In the genomic region with DNA sequence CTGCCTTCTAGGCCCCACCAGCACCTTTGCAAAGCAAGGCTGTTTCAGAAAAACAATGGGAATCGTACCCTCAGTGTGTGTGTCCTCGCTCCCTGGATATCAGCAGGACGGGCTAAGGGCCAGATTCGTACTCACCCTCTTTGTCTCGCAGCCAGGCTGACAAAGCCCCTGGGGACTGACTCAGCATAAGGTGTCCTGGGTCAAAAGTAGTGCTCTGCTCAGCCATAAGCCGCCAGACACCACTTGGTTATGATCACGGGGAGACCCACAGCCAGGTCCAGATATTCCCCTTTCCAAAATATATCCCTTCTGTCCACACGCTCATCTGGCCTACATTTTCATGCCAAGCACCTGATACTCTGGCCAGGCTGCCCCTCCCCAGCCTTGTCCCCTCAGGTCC, we compare ENCODE assay signal across 12 mouse cellular contexts. TPM values are rescaled to one million over a fixed set of nuclear protein-coding genes. Genes with fewer than 3 reads are reported as not detected.
A peak's percentile ranks its signal among the peaks of the same experiment; 100 is the strongest.
DNase-seq lines count a peak whose midpoint lies in the region; ATAC-seq and TF ChIP-seq lines count a peak whose summit lies in the region.
"Had no signal": no experiment of that assay in that cellular context is flagged by ENCODE, and none has a peak within 500 bp of the region (broad histone marks: within the 10 kb centered on the region; RNA-seq: fewer than 3 reads in every experiment).

No protein-coding gene starts in this region.

- H3K9ac ChIP-seq in heart, embryonic 11.5 days (ENCODE audit: low read depth, low read length), result no peak overlapping the region
- H3K9ac ChIP-seq: forebrain, embryonic 12.5 days; liver, embryonic 14.5 days had no signal

- 77% methylated on average over 8 of the region's 8 CpGs for WGBS in heart, embryonic 11.5 days (ENCODE audit: insufficient replicate concordance)
- 79% methylated on average over 8 of the region's 8 CpGs for WGBS in embryonic facial prominence, embryonic 10.5 days

- intact Hi-C loops in heart, postnatal 10 days (cut with DNase I), result no loop called here

- H3K36me3 ChIP-seq in heart, embryonic 11.5 days (ENCODE audit: control insufficient read depth, insufficient read depth, low read length), result no peaks in the 10 kb centered on the region
- no peaks in the 10 kb centered on the region for H3K36me3 ChIP-seq in C2C12 (ENCODE audit: control insufficient read depth, insufficient read depth)
- peaks cover 5% of the 10 kb centered on the region for H3K36me3 ChIP-seq in embryonic facial prominence, embryonic 10.5 days (replicated peaks)

- H3K9me3 ChIP-seq in heart, embryonic 11.5 days (replicated peaks; ENCODE audit: control insufficient read depth, low read length), result no peaks in the 10 kb centered on the region
- no peaks in the 10 kb centered on the region for H3K9me3 ChIP-seq in embryonic facial prominence, embryonic 10.5 days
- H3K9me3 ChIP-seq: forebrain, embryonic 12.5 days had no signal

- DNase-seq in heart, postnatal 10 days, result peak; percentile 33 to 40
- DNase-seq in NIH3T3 (ENCODE audit: low read depth), result peak; percentile 73
- DNase-seq in embryonic facial prominence, embryonic 10.5 days (ENCODE audit: low spot score), result no peak
- no peak for DNase-seq in layer of hippocampus, postnatal 25 days (ENCODE audit: extremely low spot score in 1 of 2, low spot score in 1 of 2)
- DNase-seq in kidney, postnatal 4 days, result no peak
- DNase-seq: kidney, postnatal 36 days had no signal

- H3ac ChIP-seq in C2C12 (ENCODE audit: control insufficient read depth, insufficient read length, low read depth), result no peak overlapping the region

- ATAC-seq in heart, embryonic 11.5 days (replicated peaks; ENCODE audit: insufficient number of reproducible peaks, low FRiP score, low TSS enrichment), result no peak
- ATAC-seq: intestine, embryonic 16.5 days had no signal

- no peak overlapping the region for H3K27ac ChIP-seq in heart, embryonic 11.5 days (ENCODE audit: low read depth, low read length)
- 0 out of 2 replicates have a peak overlapping the region, but pooled peaks have one; percentile 7 for H3K27ac ChIP-seq in embryonic facial prominence, embryonic 10.5 days (replicated peaks)
- H3K27ac ChIP-seq: forebrain, embryonic 12.5 days; heart, adult 2 months; liver, embryonic 14.5 days had no signal

- H3K79me2 ChIP-seq in C2C12 (ENCODE audit: control insufficient read depth, insufficient read depth), result no peaks in the 10 kb centered on the region

- H3K4me1 ChIP-seq in heart, embryonic 11.5 days (ENCODE audit: control insufficient read depth, insufficient read depth, low read length), result peaks cover 26% of the 10 kb centered on the region
- H3K4me1 ChIP-seq in embryonic facial prominence, embryonic 10.5 days, result peaks cover 19% of the 10 kb centered on the region

- no peak overlapping the region for H3K4me2 ChIP-seq in heart, embryonic 11.5 days
- H3K4me2 ChIP-seq: forebrain, embryonic 12.5 days had no signal

- no peak for TF ChIP-seq CTCF in C2C12 (IDR thresholded peaks at IDR 0.05; ENCODE audit: control insufficient read depth, insufficient read depth, insufficient read length)

- H3K79me3 ChIP-seq in C2C12 (ENCODE audit: low read depth), result no peaks in the 10 kb centered on the region

- H3K4me3 ChIP-seq in heart, embryonic 11.5 days (ENCODE audit: low read depth, low read length), result no peak overlapping the region
- no peak overlapping the region for H3K4me3 ChIP-seq in C2C12 (ENCODE audit: insufficient read depth, poor library complexity, severe bottlenecking)
- no peak overlapping the region for H3K4me3 ChIP-seq in embryonic facial prominence, embryonic 10.5 days
- H3K4me3 ChIP-seq: forebrain, embryonic 12.5 days; heart, adult 2 months had no signal

- peaks cover 57% of the 10 kb centered on the region for H3K27me3 ChIP-seq in heart, embryonic 11.5 days (ENCODE audit: control insufficient read depth, insufficient read depth, low read length)
- no peaks in the 10 kb centered on the region for H3K27me3 ChIP-seq in C2C12 (ENCODE audit: control insufficient read depth, insufficient read depth, insufficient read length)
- H3K27me3 ChIP-seq in embryonic facial prominence, embryonic 10.5 days (replicated peaks; ENCODE audit: low read depth, poor library complexity, severe bottlenecking), result no peaks in the 10 kb centered on the region
- H3K27me3 ChIP-seq: forebrain, embryonic 12.5 days had no signal

TF ChIP-seq in C2C12, 6 proteins besides CTCF, POLR2A, EP300 and RAD21:
- TF ChIP-seq MYOG (IDR thresholded peaks at IDR 0.05; ENCODE audit: control insufficient read depth, extremely low read depth, insufficient read length), result no peak
- TF ChIP-seq MAX (IDR thresholded peaks at IDR 0.05), result peak; percentile 42
- peak; percentile 26 for TF ChIP-seq FOSL1 (IDR thresholded peaks at IDR 0.05; ENCODE audit: insufficient read depth, low read length, poor library complexity, severe bottlenecking)
- TF ChIP-seq CEBPB (IDR thresholded peaks at IDR 0.05; ENCODE audit: low read depth), result no peak
- TF ChIP-seq USF1 (IDR thresholded peaks at IDR 0.05; ENCODE audit: low read depth), result no peak
- no peak for TF ChIP-seq MYOD1 (IDR thresholded peaks at IDR 0.05; ENCODE audit: control insufficient read depth, insufficient read length, low read depth)

RNA-seq across cellular contexts. Expression of gene Ccdc92, which starts 18.8 kb away (rescaled TPM):
- under 1 TPM; 0.74 to 0.81 TPM for total RNA-seq in heart, postnatal 10 days (2021)
- polyA plus RNA-seq in heart, embryonic 11.5 days (2014; fragmentation: Nextera tagmentation; extraction: Ambion mirVana), result 5.3 and 5.8 TPM in 2 replicates
- polyA plus RNA-seq in C2C12 (2012; fragmentation: generic; extraction: Trizol), result 12.2 TPM
- 12.1 and 13.8 TPM in 2 replicates for polyA plus RNA-seq in embryonic facial prominence, embryonic 10.5 days (2016; fragmentation: Nextera tagmentation; extraction: Ambion mirVana)
- 10 to 100 TPM; 70.7 to 76.3 TPM for total RNA-seq in layer of hippocampus, postnatal 25 days (2021)

RNA-seq across cellular contexts. Expression of gene Zfp664, which starts 19.1 kb away (rescaled TPM):
- total RNA-seq in heart, postnatal 10 days (2021), result 10 to 100 TPM; 57.6 to 58.7 TPM
- polyA plus RNA-seq in heart, embryonic 11.5 days (2014; fragmentation: Nextera tagmentation; extraction: Ambion mirVana), result 54.9 and 63.8 TPM in 2 replicates
- polyA plus RNA-seq in C2C12 (2012; fragmentation: generic; extraction: Trizol), result 25.9 TPM
- polyA plus RNA-seq in embryonic facial prominence, embryonic 10.5 days (2016; fragmentation: Nextera tagmentation; extraction: Ambion mirVana), result 162 and 171 TPM in 2 replicates
- total RNA-seq in layer of hippocampus, postnatal 25 days (2021), result 10 to 100 TPM; 60.8 to 68.3 TPM

Comparison
In these comparisons a context has a peak if more than half of its experiments do, and no peak if none do; other contexts are left out.
1. DNase-seq: peak in heart, postnatal 10 days (2 of 2) and NIH3T3 (single experiment); none in embryonic facial prominence, embryonic 10.5 days (single experiment), layer of hippocampus, postnatal 25 days (0 of 2) and kidney, postnatal 4 days (0 of 2).